8 mouse cellular contexts compared by ENCODE assay signal in genomic region chr9:62782976-62783781, GRCm38 (mm10). TPM values are rescaled to one million over a fixed set of nuclear protein-coding genes. Genes with fewer than 3 reads are reported as not detected.
DNase-seq lines count a peak whose midpoint lies in the region; ATAC-seq lines count a peak whose summit lies in the region.

No protein-coding gene starts in this region.

- H3K4me2 ChIP-seq in lung, embryonic 16.5 days (ENCODE audit: low read depth, low read length) = no peak overlapping the region

- H3K36me3 ChIP-seq in lung, embryonic 16.5 days (ENCODE audit: control insufficient read depth, insufficient read depth, low read length) = no peaks in the 10 kb centered on the region

- no peak for DNase-seq in lung, postnatal 36 days
- DNase-seq in brain, adult 2 months (ENCODE audit: low read depth, low spot score) = peak; percentile 96
- peak; percentile 85 to 89 for DNase-seq in frontal cortex, adult 2 months (ENCODE audit: extremely low spot score in 1 of 2, low spot score in 1 of 2)
- DNase-seq in left cerebral cortex, adult 8-10 months (ENCODE audit: low spot score in 2 of 2) = peak; percentile 69 to 93
- peak; percentile 23 for DNase-seq in naive thymus-derived CD4-positive, alpha-beta T cell, adult 2 months (ENCODE audit: low read depth)
- DNase-seq in yolk sac, embryonic 10.5 days (ENCODE audit: low spot score) = no peak
- DNase-seq in spleen, postnatal 36 days (ENCODE audit: low spot score in 2 of 2) = no peak

- peaks cover 14% of the 10 kb centered on the region for H3K4me1 ChIP-seq in lung, embryonic 16.5 days (replicated peaks; ENCODE audit: control insufficient read depth, insufficient read depth, low read length)

- 36% methylated on average over 16 of the region's 16 CpGs for WGBS in lung, embryonic 16.5 days

- H3K27me3 ChIP-seq in lung, embryonic 16.5 days (ENCODE audit: control insufficient read depth, insufficient read depth, low read depth, low read length) = no peaks in the 10 kb centered on the region

- H3K4me3 ChIP-seq in lung, embryonic 16.5 days (ENCODE audit: low read length) = no peak overlapping the region

- H3K9me3 ChIP-seq in lung, embryonic 16.5 days (ENCODE audit: control insufficient read depth, low read length) = no peaks in the 10 kb centered on the region

- H3K9ac ChIP-seq in lung, embryonic 16.5 days (ENCODE audit: low read length) = no peak overlapping the region

- peak; percentile 17; the same call in 1 of the 2 replicates for ATAC-seq in lung, embryonic 16.5 days (ENCODE audit: low read depth)

- no peak overlapping the region for H3K27ac ChIP-seq in lung, embryonic 16.5 days (ENCODE audit: low read length)

RNA-seq across cellular contexts. Expression of gene Fem1b, which starts 28.6 kb away (rescaled TPM):
- polyA plus RNA-seq in lung, embryonic 16.5 days (2015; fragmentation: Nextera tagmentation; extraction: Ambion mirVana) = 18.7 and 19.8 TPM in 2 replicates
- polyA plus RNA-seq in frontal cortex, adult 2 months (2012; rRNA removed) = 42.9 and 44.5 TPM in 2 replicates
- 100 to 1,000 TPM in 1 of 4 experiments, 10 to 100 TPM in 3; 88.3 to 100 (median 93.1) TPM for total RNA-seq in left cerebral cortex, adult 8-10 months (2022)

RNA-seq across cellular contexts. Expression of gene Cln6, which starts 55.4 kb away (rescaled TPM):
- 23.3 and 24.1 TPM in 2 replicates for polyA plus RNA-seq in lung, embryonic 16.5 days (2015; fragmentation: Nextera tagmentation; extraction: Ambion mirVana)
- polyA plus RNA-seq in frontal cortex, adult 2 months (2012; rRNA removed) = 16.5 and 18.4 TPM in 2 replicates
- 10 to 100 TPM; 14.2 to 20.1 (median 15.6) TPM for total RNA-seq in left cerebral cortex, adult 8-10 months (2022)

Comparison
In these comparisons a context has a peak if more than half of its experiments do, and no peak if none do; other contexts are left out.
1. DNase-seq: peak in brain, adult 2 months (single experiment), frontal cortex, adult 2 months (2 of 2), left cerebral cortex, adult 8-10 months (2 of 2) and naive thymus-derived CD4-positive, alpha-beta T cell, adult 2 months (single experiment); none in lung, postnatal 36 days (single experiment), yolk sac, embryonic 10.5 days (single experiment) and spleen, postnatal 36 days (0 of 2).